Mouse (Mus musculus): ENCODE results near the gene Chchd10. TPM values are rescaled to one million over a fixed set of nuclear protein-coding genes. Genes with fewer than 3 reads are reported as not detected.

The Chchd10 gene
- total and polyA plus RNA-seq, 3 experiments, result 147 to 540 (median 254) TPM

DNA sequence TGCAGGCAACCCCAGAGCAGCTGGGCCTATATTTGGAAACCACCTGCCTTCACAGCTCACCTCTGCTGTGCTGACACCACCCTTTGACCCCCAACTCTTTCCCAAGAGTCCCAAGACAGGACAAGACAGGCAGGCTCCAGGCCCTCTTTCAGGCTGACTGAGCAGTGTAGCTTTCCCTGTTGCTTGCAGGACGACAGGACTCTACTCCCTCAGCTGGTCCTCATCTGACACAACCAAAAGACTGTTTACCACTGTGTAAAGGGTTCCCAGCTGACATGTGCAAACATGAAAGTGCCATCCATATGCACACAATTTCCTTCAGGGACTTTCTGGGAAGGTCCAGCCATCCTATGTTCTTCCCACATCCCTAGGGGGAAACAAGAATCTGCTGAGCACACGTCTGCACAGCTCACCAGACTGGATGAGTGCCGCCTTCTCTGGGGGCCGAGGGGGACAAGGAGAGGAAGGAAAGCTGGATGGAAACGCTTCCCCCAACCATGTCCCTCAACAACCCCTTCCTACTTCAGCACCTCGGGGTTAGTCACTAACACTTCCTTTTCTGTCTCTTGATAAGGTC is 19.8 kb upstream of the Chchd10 start:
- dilution Hi-C loops (cut with MboI; ENCODE audit: extremely low pct_ligation_motif_present, extremely low pct_unique_long_range_greater_than_20kb, low sequenced_read_pairs), result no loop called here
- H3K27ac ChIP-seq (ENCODE audit: insufficient read depth, low read depth), result no peak overlapping the region
- peaks cover 60 to 85% of the 10 kb centered on the region in 2 experiments for H3K36me3 ChIP-seq (replicated peaks in 1 of 2; ENCODE audit: control insufficient read depth in 1 of 2, insufficient read depth in 1 of 2, low read length in 1 of 2)
- in situ Hi-C loops (cut with MboI; ENCODE audit: low pct_ligation_motif_present, low pct_unique_long_range_greater_than_20kb, low sequenced_read_pairs), result no loop called here
- no peak overlapping the region for H3K9ac ChIP-seq (ENCODE audit: insufficient read depth, low read depth)
- H3K4me3 ChIP-seq (replicated peaks in 1 of 3; ENCODE audit: low read depth in 2 of 3, low read length in 2 of 3, poor library complexity in 1 of 3), result no peak overlapping the region
- no peaks in the 10 kb centered on the region for H3K9me3 ChIP-seq (replicated peaks; ENCODE audit: low read length)
- no peak overlapping the region for H3K4me2 ChIP-seq (ENCODE audit: insufficient read depth, low read depth, poor library complexity, severe bottlenecking)
- H3K27me3 ChIP-seq (replicated peaks), result no peaks in the 10 kb centered on the region
- H3K4me1 ChIP-seq (ENCODE audit: control insufficient read depth in 1 of 2, insufficient read depth in 2 of 2), result peaks cover 0 to 7% of the 10 kb centered on the region in 2 experiments; a peak in 1 of 4 replicates
- TF ChIP-seq E2F4 (IDR thresholded peaks at IDR 0.05; ENCODE audit: insufficient replicate concordance, low read depth, low read length), result no peak
- no peak for TF ChIP-seq JUN (IDR thresholded peaks at IDR 0.05; ENCODE audit: insufficient read depth, low read depth, low read length)
- TF ChIP-seq GABPA (IDR thresholded peaks at IDR 0.05; ENCODE audit: insufficient replicate concordance, low read depth, low read length), result no peak
- no peak for TF ChIP-seq SIN3A (IDR thresholded peaks at IDR 0.05; ENCODE audit: low read length)
- TF ChIP-seq MAFK (IDR thresholded peaks at IDR 0.05; ENCODE audit: insufficient replicate concordance, low read length), result no peak
- TF ChIP-seq CHD1 (IDR thresholded peaks at IDR 0.05; ENCODE audit: low read depth, low read length), result no peak
- no peak for TF ChIP-seq POLR2A (IDR thresholded peaks at IDR 0.05; ENCODE audit: low read depth, low read length)
- no peak for TF ChIP-seq JUND (conservative IDR thresholded peaks at IDR 0.05; ENCODE audit: low read depth, low read length)
- TF ChIP-seq ETS1 (conservative IDR thresholded peaks at IDR 0.05; ENCODE audit: low read depth, low read length), result no peak
- DNase-seq (ENCODE audit: extremely low read depth), result no peak
- peaks cover 6% of the 10 kb centered on the region for H3K79me2 ChIP-seq (replicated peaks; ENCODE audit: control insufficient read depth, extremely low read depth, insufficient read depth, poor library complexity, severe bottlenecking)

- TF ChIP-seq MEF2A (IDR thresholded peaks at IDR 0.05; ENCODE audit: borderline replicate concordance, low read depth, low read length) (no peak), NELFE (IDR thresholded peaks at IDR 0.05; ENCODE audit: low read depth, low read length) (no peak), KAT2A (IDR thresholded peaks at IDR 0.05; ENCODE audit: insufficient replicate concordance, low read length) (no peak), E2F4 (IDR thresholded peaks at IDR 0.05; ENCODE audit: insufficient replicate concordance, low read depth, low read length) (no peak), ZKSCAN1 (IDR thresholded peaks at IDR 0.05; ENCODE audit: borderline replicate concordance, low read depth, low read length) (no peak), JUND (conservative IDR thresholded peaks at IDR 0.05; ENCODE audit: low read depth, low read length) (no peak), TCF12 (IDR thresholded peaks at IDR 0.05; ENCODE audit: low read depth, low read length) (no peak), BHLHE40 (IDR thresholded peaks at IDR 0.05; ENCODE audit: low read depth, low read length) (no peak)
- dilution Hi-C loops (cut with MboI; ENCODE audit: extremely low pct_ligation_motif_present, extremely low pct_unique_long_range_greater_than_20kb, low sequenced_read_pairs) (no loop called here), in situ Hi-C loops (cut with MboI; ENCODE audit: low pct_ligation_motif_present, low pct_unique_long_range_greater_than_20kb, low sequenced_read_pairs) (no loop called here)
- DNase-seq (ENCODE audit: extremely low read depth), result no peak
- no peaks in the 10 kb centered on the region for H3K9me3 ChIP-seq (replicated peaks; ENCODE audit: low read length)
- no peak overlapping the region for H3K4me3 ChIP-seq (replicated peaks in 1 of 3; ENCODE audit: low read depth in 2 of 3, low read length in 2 of 3, poor library complexity in 1 of 3)
- H3K27ac ChIP-seq (ENCODE audit: insufficient read depth, low read depth), result no peak overlapping the region
- H3K4me1 ChIP-seq (ENCODE audit: control insufficient read depth in 1 of 2, insufficient read depth in 2 of 2), result peaks cover 3 to 25% of the 10 kb centered on the region in 2 experiments; a peak in 3 of 4 replicates
- H3K36me3 ChIP-seq (replicated peaks in 1 of 2; ENCODE audit: control insufficient read depth in 1 of 2, insufficient read depth in 1 of 2, low read length in 1 of 2), result peaks cover 46 to 84% of the 10 kb centered on the region in 2 experiments
- no peak overlapping the region for H3K9ac ChIP-seq (ENCODE audit: insufficient read depth, low read depth)
- H3K27me3 ChIP-seq (replicated peaks), result no peaks in the 10 kb centered on the region
- no peak overlapping the region for H3K4me2 ChIP-seq (ENCODE audit: insufficient read depth, low read depth, poor library complexity, severe bottlenecking)
- H3K79me2 ChIP-seq (replicated peaks; ENCODE audit: control insufficient read depth, extremely low read depth, insufficient read depth, poor library complexity, severe bottlenecking), result peaks cover 31% of the 10 kb centered on the region
Measured at GRCm38 (mm10) chr10:75915557-75915956, 17.4 kb upstream of the Chchd10 start.

Measured in CH12.LX (cell line).